Comparison of ENCODE assay signal across 12 mouse cellular contexts in genomic region chr5:113630116-113630515, GRCm38 (mm10).
"Had no signal": no experiment of that assay in that cellular context is flagged by ENCODE, and none has a peak within 500 bp of the region (broad histone marks: within the 10 kb centered on the region; RNA-seq: fewer than 3 reads in every experiment).

No protein-coding gene starts in this region.

- H3K4me1 ChIP-seq: midbrain, embryonic 12.5 days had no signal

- ATAC-seq: intestine, postnatal 0 days had no signal

- H3K4me2 ChIP-seq: liver, embryonic 11.5 days; midbrain, embryonic 12.5 days; neural tube, embryonic 15.5 days had no signal

- H3K9ac ChIP-seq: midbrain, embryonic 12.5 days; neural tube, embryonic 15.5 days had no signal

- DNase-seq: kidney, adult 8-10 months; kidney, postnatal 36 days; left cerebral cortex, postnatal 4 days; right cerebral cortex, adult 18-20 months; right cerebral cortex, postnatal 25 days; thymus, postnatal 36 days had no signal

- H3K27me3 ChIP-seq: neural tube, embryonic 15.5 days had no signal

- H3K9me3 ChIP-seq: midbrain, embryonic 12.5 days; neural tube, embryonic 15.5 days had no signal

- H3K27ac ChIP-seq: layer of hippocampus, adult 2 months; midbrain, embryonic 12.5 days; neural tube, embryonic 15.5 days had no signal

- H3K36me3 ChIP-seq: midbrain, embryonic 12.5 days; neural tube, embryonic 15.5 days had no signal

- H3K4me3 ChIP-seq: layer of hippocampus, adult 2 months; midbrain, embryonic 12.5 days; myocyte; neural tube, embryonic 15.5 days had no signal
